Mouse (Mus musculus): ENCODE results near the gene Egfl7. TPM values are rescaled to one million over a fixed set of nuclear protein-coding genes. Genes with fewer than 3 reads are reported as not detected.

Gene Egfl7
- polyA plus RNA-seq (2012; ENCODE audit: low replicate concordance): 74.0 and 92.7 TPM in 2 replicates

GRCm38 (mm10) chr2:26579714-26580113 lies at the start of gene Egfl7:
TSS of gene Egfl7 (plus strand) at chr2:26580014.

GRCm38 (mm10) chr2:26586294-26587043 lies 6.7 kb downstream of the Egfl7 start, which contains the start of gene Gm20532:
TSS of gene Gm20532 (plus strand) at chr2:26586639.

GRCm38 (mm10) chr2:26603720-26604671 lies 24.2 kb downstream of the Egfl7 start, which contains the start of gene Agpat2:
TSS of gene Agpat2 (minus strand) at chr2:26604417.

GRCm38 (mm10) chr2:26627921-26628739 lies 48.3 kb downstream of the Egfl7 start, which contains the start of gene Fam69b:
TSS of gene Fam69b (plus strand) at chr2:26628457.

Other genes starting within 250 kb of the Egfl7 start
- 17.7 and 19.6 TPM in 2 replicates for gene Dnlz, start 227.9 kb upstream of the Egfl7 start, polyA plus RNA-seq (2012; ENCODE audit: low replicate concordance)
- gene Card9, start 219.1 kb upstream of the Egfl7 start, polyA plus RNA-seq (2012; ENCODE audit: low replicate concordance): 1.6 and 4.7 TPM in 2 replicates
- 52.8 and 60.5 TPM in 2 replicates for gene Snapc4, start 199.4 kb upstream of the Egfl7 start, polyA plus RNA-seq (2012; ENCODE audit: low replicate concordance)
- 69.4 and 76.1 TPM in 2 replicates for gene Entr1, start 190.7 kb upstream of the Egfl7 start, polyA plus RNA-seq (2012; ENCODE audit: low replicate concordance)
- gene Pmpca, start 190.7 kb upstream of the Egfl7 start, polyA plus RNA-seq (2012; ENCODE audit: low replicate concordance): 239 and 527 TPM in 2 replicates
- gene Inpp5e, start 170.8 kb upstream of the Egfl7 start, polyA plus RNA-seq (2012; ENCODE audit: low replicate concordance): 10.3 and 21.1 TPM in 2 replicates
- 10.3 and 27.4 TPM in 2 replicates for gene Sec16a, start 134.8 kb upstream of the Egfl7 start, polyA plus RNA-seq (2012; ENCODE audit: low replicate concordance)
- gene Notch1, start 63.4 kb upstream of the Egfl7 start, polyA plus RNA-seq (2012; ENCODE audit: low replicate concordance): 26.2 and 30.1 TPM in 2 replicates
- not detected in 2 replicates for gene Gm20532, start 6.6 kb downstream of the Egfl7 start, polyA plus RNA-seq (2012; ENCODE audit: low replicate concordance)
- gene Agpat2, start 24.4 kb downstream of the Egfl7 start, polyA plus RNA-seq (2012; ENCODE audit: low replicate concordance): 8.1 and 10.0 TPM in 2 replicates
- gene Fam69b, start 48.4 kb downstream of the Egfl7 start, polyA plus RNA-seq (2012; ENCODE audit: low replicate concordance): not detected in 2 replicates
- gene Lcn4, start 91.3 kb downstream of the Egfl7 start, polyA plus RNA-seq (2012; ENCODE audit: low replicate concordance): not detected in 2 replicates